Mouse (Mus musculus): Measurements from ENCODE around the gene Fbxw5.

DNA sequence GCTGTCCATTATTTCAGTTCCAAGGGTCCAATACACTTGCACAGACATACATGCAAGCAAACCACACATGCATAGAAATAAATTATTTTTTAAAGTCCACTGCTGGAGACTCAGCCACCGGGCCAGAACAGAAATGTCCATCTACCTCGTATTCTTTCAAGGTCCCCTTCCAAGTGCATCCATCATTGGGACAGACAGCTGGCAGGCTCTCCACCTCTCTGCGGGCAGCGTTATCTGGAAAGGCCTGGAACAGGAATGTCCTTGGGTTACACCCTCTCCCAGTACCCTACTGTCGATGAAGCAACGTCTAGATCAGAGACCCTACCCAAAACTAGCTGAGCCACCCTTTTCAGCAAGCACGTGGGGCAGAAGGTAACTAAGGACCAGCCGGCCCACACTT lies 36.0 kb downstream of the Fbxw5 start:
- TF ChIP-seq POLR2A (IDR thresholded peaks at IDR 0.05; ENCODE audit: extremely low read depth, insufficient read depth, low read length), result no peak
- TF ChIP-seq CTCF (IDR thresholded peaks at IDR 0.05; ENCODE audit: extremely low read depth, insufficient read depth, low read length), result no peak

Data from cortical plate, adult 2 months (tissue).